Mouse (Mus musculus) thymus, adult 2 months (tissue): ENCODE data around the gene Kcnk18. TPM values are rescaled to one million over a fixed set of nuclear protein-coding genes. Genes with fewer than 3 reads are reported as not detected.

Experiments used
- DNase-seq: peaks from one replicate; pipeline ENCODE4 v3.0.0; 2021
- H3K27ac ChIP-seq: fragments of 200-500 bp; 2 replicates; pipeline ENCODE4 v1.5.1; 2012; ENCODE audit warnings: low read length, control low read depth; ENCODE audit not compliant: control insufficient read depth, insufficient read depth
- H3K27me3 ChIP-seq: fragments of 200-500 bp; 2 replicates; pipeline ENCODE4 v1.6.1; 2012; ENCODE audit warnings: mild to moderate bottlenecking, low read length, moderate library complexity, mixed read lengths; ENCODE audit not compliant: control insufficient read depth, insufficient read depth
- H3K36me3 ChIP-seq: fragments of 200-500 bp; 2 replicates; pipeline ENCODE4 v1.6.1; 2012; ENCODE audit warnings: mild to moderate bottlenecking, low read length, moderate library complexity; ENCODE audit not compliant: control insufficient read depth, insufficient read depth
- H3K4me1 ChIP-seq: fragments of 200-500 bp; replicated peaks from 2 replicates; pipeline ENCODE4 v1.6.1; 2012; ENCODE audit warnings: low read length; ENCODE audit not compliant: control insufficient read depth, insufficient read depth
- H3K4me3 ChIP-seq: fragments of 200-500 bp; 2 replicates; pipeline ENCODE4 v1.5.1; 2012; ENCODE audit warnings: mild to moderate bottlenecking, low read length, control low read depth, moderate library complexity; ENCODE audit not compliant: control insufficient read depth, insufficient read depth
- CTCF ChIP-seq: fragments of 200-500 bp; IDR thresholded peaks from 2 replicates; pipeline ENCODE4 v1.5.1; 2012; ENCODE audit warnings: mild to moderate bottlenecking, control low read depth, low read length, moderate library complexity, borderline replicate concordance; ENCODE audit not compliant: control insufficient read depth, poor library complexity, insufficient read depth; ENCODE audit errors: extremely low read depth
- POLR2A ChIP-seq: fragments of 200-500 bp; IDR thresholded peaks from 2 replicates; pipeline ENCODE4 v1.6.1; 2012; ENCODE audit warnings: mild to moderate bottlenecking, low read length, control low read depth, moderate library complexity; ENCODE audit not compliant: control insufficient read depth, poor library complexity, insufficient read depth; ENCODE audit errors: extremely low read depth
- WGBS: fragments of 180-500 bp; shearing (Covaris S2); methylation state at CpG from one replicate; pipeline ENCODE4 v1.1.7; 2018; 5-methylcytosine and 5-hydroxymethylcytosine counted together
- polyA plus RNA-seq: library from polyadenylated mRNA; depleted of rRNA; stranded (reverse); fragments of >200 nt; gene quantifications from 2 replicates; pipeline ENCODE4 v1.2.3, GENCODE M21; 2012

Kcnk18 gene
- polyA plus RNA-seq, 1 experiment = not detected

- WGBS = 3% methylated on average over 10 of the region's 10 CpGs
- no peaks in the 10 kb centered on the region for H3K36me3 ChIP-seq
- TF ChIP-seq POLR2A (no peak), CTCF (no peak)
- H3K4me1 ChIP-seq = no peaks in the 10 kb centered on the region
- DNase-seq = no peak
- H3K4me3 ChIP-seq = no peak overlapping the region
- H3K27me3 ChIP-seq = peaks cover 18% of the 10 kb centered on the region; the same call in 1 of the 2 replicates
- no peak overlapping the region for H3K27ac ChIP-seq
These were observed 25.6 kb upstream of the Kcnk18 start for GRCm38 (mm10) chr19:59193456-59193855.

GRCm38 (mm10) chr19:59193986-59194820, 24.8 kb upstream of the Kcnk18 start:
- Histone ChIP-seq H3K4me3 (no peak overlapping the region), H3K27ac (no peak overlapping the region), H3K4me1 (no peaks in the 10 kb centered on the region), H3K27me3 (peaks cover 18% of the 10 kb centered on the region; the same call in 1 of the 2 replicates), H3K36me3 (no peaks in the 10 kb centered on the region)
- TF ChIP-seq POLR2A (no peak), CTCF (no peak)
- no peak for DNase-seq
- WGBS = 4% methylated on average over 50 of the region's 50 CpGs

- WGBS = 13% methylated on average over 9 of the region's 9 CpGs
- H3K27me3 ChIP-seq = peaks cover 18% of the 10 kb centered on the region; the same call in 1 of the 2 replicates
- TF ChIP-seq CTCF (no peak), POLR2A (no peak)
These were observed 23.7 kb upstream of the Kcnk18 start for GRCm38 (mm10) chr19:59195181-59195770.

GRCm38 (mm10) chr19:59196111-59196666, 22.8 kb upstream of the Kcnk18 start:
- no peaks in the 10 kb centered on the region for H3K4me1 ChIP-seq
- H3K4me3 ChIP-seq = no peak overlapping the region
- H3K36me3 ChIP-seq = no peaks in the 10 kb centered on the region
- 8% methylated on average over 15 of the region's 15 CpGs for WGBS
- DNase-seq = peak; percentile 17
- H3K27me3 ChIP-seq = peaks cover 12% of the 10 kb centered on the region; the same call in 1 of the 2 replicates
- no peak overlapping the region for H3K27ac ChIP-seq
- TF ChIP-seq CTCF (no peak), POLR2A (no peak)

More at GRCm38 (mm10) chr19:59195181-59195770, 23.7 kb upstream of the Kcnk18 start:
- Histone ChIP-seq H3K36me3 (no peaks in the 10 kb centered on the region), H3K4me1 (no peaks in the 10 kb centered on the region), H3K27ac (no peak overlapping the region), H3K4me3 (no peak overlapping the region)
- no peak for DNase-seq

- Histone ChIP-seq H3K4me3 (no peak overlapping the region), H3K36me3 (no peaks in the 10 kb centered on the region), H3K27me3 (peaks cover 10% of the 10 kb centered on the region; the same call in 1 of the 2 replicates), H3K27ac (no peak overlapping the region), H3K4me1 (no peaks in the 10 kb centered on the region)
- TF ChIP-seq CTCF (peak; percentile 76; the same call in 1 of the 2 replicates), POLR2A (no peak)
- 27% methylated on average over 7 of the region's 7 CpGs for WGBS
- DNase-seq = peak; percentile 64
These were observed 20.9 kb upstream of the Kcnk18 start for GRCm38 (mm10) chr19:59198161-59198560.

GRCm38 (mm10) chr19:59208475-59208874, 10.5 kb upstream of the Kcnk18 start:
- TF ChIP-seq POLR2A = no peak
- TF ChIP-seq CTCF = no peak
- WGBS = 27% methylated on average over 5 of the region's 5 CpGs
- peak; percentile 71 for DNase-seq

More at GRCm38 (mm10) chr19:59208475-59208874, 10.5 kb upstream of the Kcnk18 start:
- H3K27me3 ChIP-seq = no peaks in the 10 kb centered on the region
- H3K4me1 ChIP-seq = no peaks in the 10 kb centered on the region
- H3K4me3 ChIP-seq = no peak overlapping the region
- no peak overlapping the region for H3K27ac ChIP-seq
- H3K36me3 ChIP-seq = no peaks in the 10 kb centered on the region
